Mouse (Mus musculus): ENCODE measurements around the gene Eri3. TPM values are rescaled to one million over a fixed set of nuclear protein-coding genes. Genes with fewer than 3 reads are reported as not detected.

Gene Eri3
- total RNA-seq, 1 experiment, result 36.0 TPM

DNA sequence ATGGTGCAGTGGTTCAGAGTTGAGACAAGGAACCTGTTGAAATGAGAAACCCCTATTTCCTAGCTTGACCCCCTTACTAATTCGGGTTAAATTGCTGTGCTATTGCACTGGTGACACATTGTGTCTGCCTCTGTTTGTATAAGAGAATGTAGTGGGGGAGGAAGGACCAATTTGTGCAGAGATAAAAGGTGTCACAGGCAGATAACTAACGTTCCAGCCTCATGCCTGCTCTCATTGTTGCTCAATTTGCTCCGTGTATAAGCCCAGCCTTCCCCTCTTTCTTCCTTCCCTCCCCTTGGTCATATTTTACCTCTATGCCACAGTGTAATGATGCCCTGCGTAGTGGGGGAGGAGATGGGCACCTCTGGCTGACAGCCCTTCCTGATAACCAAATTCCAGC lies 61.2 kb downstream of the Eri3 start:
- Histone ChIP-seq H3K27ac (ENCODE audit: insufficient read depth, low read depth, low read length, poor library complexity, severe bottlenecking) (no peak overlapping the region), H3K4me1 (ENCODE audit: control insufficient read depth in 2 of 2, insufficient read depth in 2 of 2, low read length in 2 of 2, poor library complexity in 1 of 2) (peaks cover 0 to 2% of the 10 kb centered on the region in 2 experiments; a peak in 1 of 4 replicates), H3K9me3 (ENCODE audit: control insufficient read depth, insufficient read depth, low read depth, low read length) (no peaks in the 10 kb centered on the region), H3K9ac (ENCODE audit: insufficient read depth, low read depth, low read length, poor library complexity, severe bottlenecking) (no peak overlapping the region), H3K4me3 (ENCODE audit: insufficient read depth in 1 of 2, low read depth in 1 of 2, low read length in 2 of 2, poor library complexity in 1 of 2, severe bottlenecking in 1 of 2) (no peak overlapping the region), H3K36me3 (ENCODE audit: control insufficient read depth, insufficient read depth, low read length, poor library complexity, severe bottlenecking) (peaks cover 16% of the 10 kb centered on the region)
- in situ Hi-C loops (cut with MboI; ENCODE audit: low sequenced_read_pairs in 2 of 2, unreplicated experiment in 2 of 2), result no loop called here
- DNase-seq (ENCODE audit: low read depth, low spot score), result no peak
- TF ChIP-seq ZNF384 (IDR thresholded peaks at IDR 0.05; ENCODE audit: low read depth, low read length) (no peak), HCFC1 (IDR thresholded peaks at IDR 0.05; ENCODE audit: borderline replicate concordance, insufficient read depth, low read length) (no peak), ZC3H11A (IDR thresholded peaks at IDR 0.05; ENCODE audit: borderline replicate concordance, low read depth, low read length) (no peak)

DNA sequence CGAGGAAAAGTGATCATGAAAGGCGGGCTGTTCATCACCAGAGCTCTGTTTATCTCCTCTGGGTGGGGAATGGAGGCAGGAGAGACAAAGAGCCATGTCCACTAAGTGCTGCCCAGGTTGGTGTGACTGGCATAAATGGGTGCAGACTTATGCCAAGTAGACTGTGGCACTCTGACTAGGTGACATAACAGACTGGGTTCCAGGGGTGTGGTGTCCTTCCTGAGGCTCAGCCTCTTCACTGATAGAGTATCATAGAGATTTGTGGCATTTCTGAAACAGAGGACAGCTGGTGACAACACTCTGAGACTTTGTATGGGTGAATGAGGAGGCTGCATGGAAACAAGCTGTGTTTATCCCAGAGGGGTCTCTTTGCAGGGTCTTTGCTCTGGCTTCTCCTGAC lies 61.6 kb downstream of the Eri3 start:
- Histone ChIP-seq H3K36me3 (ENCODE audit: control insufficient read depth, insufficient read depth, low read length, poor library complexity, severe bottlenecking) (peaks cover 21% of the 10 kb centered on the region), H3K27ac (ENCODE audit: insufficient read depth, low read depth, low read length, poor library complexity, severe bottlenecking) (no peak overlapping the region), H3K9me3 (ENCODE audit: control insufficient read depth, insufficient read depth, low read depth, low read length) (no peaks in the 10 kb centered on the region), H3K4me3 (ENCODE audit: insufficient read depth in 1 of 2, low read depth in 1 of 2, low read length in 2 of 2, poor library complexity in 1 of 2, severe bottlenecking in 1 of 2) (no peak overlapping the region), H3K9ac (ENCODE audit: insufficient read depth, low read depth, low read length, poor library complexity, severe bottlenecking) (no peak overlapping the region), H3K4me1 (ENCODE audit: control insufficient read depth in 2 of 2, insufficient read depth in 2 of 2, low read length in 2 of 2, poor library complexity in 1 of 2) (peaks cover 0 to 2% of the 10 kb centered on the region in 2 experiments; a peak in 1 of 4 replicates)
- in situ Hi-C loops (cut with MboI; ENCODE audit: low sequenced_read_pairs in 2 of 2, unreplicated experiment in 2 of 2), result no loop called here
- DNase-seq (ENCODE audit: low read depth, low spot score), result no peak
- TF ChIP-seq ZC3H11A (IDR thresholded peaks at IDR 0.05; ENCODE audit: borderline replicate concordance, low read depth, low read length) (no peak), MAFK (IDR thresholded peaks at IDR 0.05; ENCODE audit: insufficient read depth, low read depth, low read length) (no peak), CHD2 (IDR thresholded peaks at IDR 0.05; ENCODE audit: low read depth, low read length) (no peak), ZNF384 (IDR thresholded peaks at IDR 0.05; ENCODE audit: low read depth, low read length) (no peak), HCFC1 (IDR thresholded peaks at IDR 0.05; ENCODE audit: borderline replicate concordance, insufficient read depth, low read length) (no peak)

DNA sequence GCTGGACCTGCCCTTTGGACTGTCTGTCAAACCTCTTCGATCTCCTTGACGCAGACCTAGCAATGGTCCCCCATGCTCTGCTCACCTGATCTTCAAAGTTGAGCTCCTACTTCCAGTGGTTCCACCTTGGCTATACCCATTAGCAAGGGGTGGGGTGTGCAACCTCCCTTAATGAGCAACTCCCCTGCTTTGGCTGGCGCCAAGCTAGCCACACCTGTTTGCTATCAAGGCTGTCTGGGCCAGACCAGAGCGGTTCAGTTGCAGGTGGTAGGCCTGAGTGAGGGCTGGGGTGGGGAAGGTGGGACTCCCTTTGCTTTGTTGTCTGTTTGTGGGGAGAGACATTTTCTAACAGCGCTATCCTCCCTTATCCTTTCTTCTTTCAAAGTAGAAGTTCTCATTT lies 62.5 kb downstream of the Eri3 start:
- DNase-seq (ENCODE audit: low read depth, low spot score), result peak; percentile 12
- Histone ChIP-seq H3K4me3 (ENCODE audit: insufficient read depth in 1 of 2, low read depth in 1 of 2, low read length in 2 of 2, poor library complexity in 1 of 2, severe bottlenecking in 1 of 2) (no peak overlapping the region), H3K9me3 (ENCODE audit: control insufficient read depth, insufficient read depth, low read depth, low read length) (no peaks in the 10 kb centered on the region), H3K9ac (ENCODE audit: insufficient read depth, low read depth, low read length, poor library complexity, severe bottlenecking) (no peak overlapping the region), H3K27ac (ENCODE audit: insufficient read depth, low read depth, low read length, poor library complexity, severe bottlenecking) (no peak overlapping the region), H3K4me1 (ENCODE audit: control insufficient read depth in 2 of 2, insufficient read depth in 2 of 2, low read length in 2 of 2, poor library complexity in 1 of 2) (peaks cover 0 to 2% of the 10 kb centered on the region in 2 experiments; a peak in 1 of 4 replicates), H3K36me3 (ENCODE audit: control insufficient read depth, insufficient read depth, low read length, poor library complexity, severe bottlenecking) (peaks cover 20% of the 10 kb centered on the region)
- in situ Hi-C loops (cut with MboI; ENCODE audit: low sequenced_read_pairs in 2 of 2, unreplicated experiment in 2 of 2), result no loop called here
- TF ChIP-seq ZC3H11A (IDR thresholded peaks at IDR 0.05; ENCODE audit: borderline replicate concordance, low read depth, low read length), result no peak
- no peak for TF ChIP-seq HCFC1 (IDR thresholded peaks at IDR 0.05; ENCODE audit: borderline replicate concordance, insufficient read depth, low read length)
- TF ChIP-seq ZNF384 (IDR thresholded peaks at IDR 0.05; ENCODE audit: low read depth, low read length), result no peak
- TF ChIP-seq MAFK (IDR thresholded peaks at IDR 0.05; ENCODE audit: insufficient read depth, low read depth, low read length), result no peak

DNA sequence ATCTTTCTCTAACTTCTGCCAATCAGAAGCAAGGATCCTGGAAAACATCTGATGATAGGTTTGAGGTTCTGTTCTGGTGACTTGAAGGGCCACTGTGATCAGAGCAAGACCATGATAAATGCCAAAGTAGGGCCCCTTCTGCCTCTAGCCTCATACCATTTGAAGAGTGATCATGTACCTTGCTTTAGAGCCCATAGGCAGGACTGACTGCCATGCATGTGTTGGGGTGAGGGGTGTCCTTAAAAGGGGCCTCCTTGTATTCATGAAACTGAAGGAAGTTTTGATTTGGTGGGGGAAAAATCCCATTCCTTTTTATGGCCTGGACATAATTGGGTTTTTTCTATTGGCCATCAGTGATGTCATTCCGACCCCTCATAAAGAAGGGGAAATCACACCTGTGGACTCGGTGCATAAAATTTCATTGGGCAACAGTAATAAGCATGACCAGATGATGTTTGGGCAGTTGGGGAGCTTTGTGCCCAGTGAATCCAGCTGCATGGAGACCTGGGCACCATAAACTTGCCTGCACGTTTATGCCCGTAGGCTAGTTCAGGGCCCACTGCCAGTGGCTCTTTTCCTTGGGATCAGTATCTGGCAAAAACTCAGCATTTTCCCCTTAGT lies 63.1 kb downstream of the Eri3 start:
- Histone ChIP-seq H3K36me3 (ENCODE audit: control insufficient read depth, insufficient read depth, low read length, poor library complexity, severe bottlenecking) (peaks cover 19% of the 10 kb centered on the region), H3K27ac (ENCODE audit: insufficient read depth, low read depth, low read length, poor library complexity, severe bottlenecking) (no peak overlapping the region)
- in situ Hi-C loops (cut with MboI; ENCODE audit: low sequenced_read_pairs in 2 of 2, unreplicated experiment in 2 of 2), result no loop called here

More for the DNA sequence above, 63.1 kb downstream of the Eri3 start:
- H3K9me3 ChIP-seq (ENCODE audit: control insufficient read depth, insufficient read depth, low read depth, low read length), result no peaks in the 10 kb centered on the region
- no peak for DNase-seq (ENCODE audit: low read depth, low spot score)
- TF ChIP-seq CHD2 (IDR thresholded peaks at IDR 0.05; ENCODE audit: low read depth, low read length) (no peak), ZC3H11A (IDR thresholded peaks at IDR 0.05; ENCODE audit: borderline replicate concordance, low read depth, low read length) (no peak), HCFC1 (IDR thresholded peaks at IDR 0.05; ENCODE audit: borderline replicate concordance, insufficient read depth, low read length) (no peak), ZNF384 (IDR thresholded peaks at IDR 0.05; ENCODE audit: low read depth, low read length) (no peak), MAFK (IDR thresholded peaks at IDR 0.05; ENCODE audit: insufficient read depth, low read depth, low read length) (no peak)
- peaks cover 0 to 2% of the 10 kb centered on the region in 2 experiments; a peak in 1 of 4 replicates for H3K4me1 ChIP-seq (ENCODE audit: control insufficient read depth in 2 of 2, insufficient read depth in 2 of 2, low read length in 2 of 2, poor library complexity in 1 of 2)
- no peak overlapping the region for H3K9ac ChIP-seq (ENCODE audit: insufficient read depth, low read depth, low read length, poor library complexity, severe bottlenecking)
- H3K4me3 ChIP-seq (ENCODE audit: insufficient read depth in 1 of 2, low read depth in 1 of 2, low read length in 2 of 2, poor library complexity in 1 of 2, severe bottlenecking in 1 of 2), result no peak overlapping the region

All from ES-E14 (cell line).